Mouse (Mus musculus) megakaryocyte, embryonic 14.5 days (primary cell): ENCODE measurements at regions not wholly inside any gene's neighbourhood (a gene's known extent, or its start where the extent isn't known, plus 50 kb on each side); places are given as distances from the start of the nearest gene placed in this dataset.

Source experiments
- FLI1 ChIP-seq: IDR thresholded peaks from 2 replicates; pipeline ENCODE4 v1.6.1; 2012; ENCODE audit warnings: low read length, inconsistent platforms, mixed read lengths
- GATA1 ChIP-seq: IDR thresholded peaks from 3 replicates; pipeline ENCODE4 v1.6.1; 2012; ENCODE audit warnings: mixed read lengths, low read length, inconsistent platforms, borderline replicate concordance

DNA sequence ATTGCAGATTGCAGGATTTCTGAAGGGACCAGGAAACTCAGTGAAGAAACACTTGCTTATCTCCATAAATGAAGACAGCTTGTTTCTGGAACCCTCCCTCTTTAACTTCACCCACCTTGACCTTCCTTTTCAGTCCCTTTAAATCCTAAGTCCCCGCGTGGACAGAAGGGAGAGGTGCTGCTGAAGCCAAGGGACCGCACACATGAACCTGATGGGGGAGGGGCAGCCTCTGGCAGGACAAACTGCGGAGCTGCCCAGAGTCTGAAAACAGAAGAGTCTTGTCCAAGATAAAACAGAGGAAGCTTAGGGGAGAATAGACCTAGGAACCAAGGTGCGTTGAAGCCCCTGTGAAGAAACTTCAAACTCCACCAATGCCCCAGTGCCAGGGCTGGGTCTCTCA, 368.9 kb upstream of the Tbx3 start:
- TF ChIP-seq GATA1: no peak
- TF ChIP-seq FLI1: no peak
